Mouse (Mus musculus): ENCODE results near the gene Pemt.

Pemt gene

DNA sequence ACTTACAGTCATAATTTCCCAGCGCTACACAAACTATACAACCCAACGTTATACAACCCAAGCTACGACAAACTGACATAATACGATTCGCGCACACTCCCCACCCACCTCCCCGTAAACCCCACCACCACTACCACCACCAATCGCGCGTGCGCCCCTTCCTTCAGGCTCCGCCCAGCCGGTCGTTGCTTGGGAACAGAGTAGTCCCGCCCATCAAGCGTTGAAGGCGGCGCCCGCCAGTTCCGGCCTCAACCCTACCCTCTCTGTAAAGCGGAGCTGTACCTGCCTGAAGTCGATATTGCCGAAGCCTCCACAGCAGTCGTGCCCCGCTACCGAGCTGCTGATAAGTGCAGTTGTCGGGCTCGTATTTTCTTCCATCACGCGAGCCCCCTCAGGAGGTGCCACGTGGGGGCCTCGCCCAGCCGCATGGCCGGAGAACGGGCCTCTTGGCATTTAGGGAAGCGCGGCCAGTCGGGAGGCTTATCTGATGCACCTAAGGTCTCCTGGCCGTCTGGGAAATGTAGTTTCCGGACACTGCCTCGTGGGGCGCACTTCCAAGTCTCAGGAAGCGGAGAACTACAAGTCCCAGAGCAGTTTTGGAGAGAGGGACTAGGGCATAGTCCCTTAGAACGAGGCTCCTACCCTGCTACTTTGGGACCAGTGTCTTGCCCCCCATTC, at the start of gene Pemt:
Gene Pemt (minus strand): TSS at position 432 of the 678 bp plus-strand sequence.
- ChIA-PET CTCF (interaction anchor here in 2 of 4 experiments (0.6 to 1.3 kb wide), 7 partner anchors 10 to 246 kb away, joined by 3 to 11 read pairs (median 5); partner anchors contain the start of gene Rasd1 (in 1 of the 2)), POLR2A (interaction anchor here in 3 of 4 experiments (0.6 to 1.7 kb wide), 17 partner anchors 10 to 1045 kb away, joined by 3 to 7 read pairs (median 4); partner anchors contain the start of genes Cops3 (in 1 of the 3), Llgl1 (in 1 of the 3), Nt5m (in 1 of the 3) and Rasd1 (in 1 of the 3))

DNA sequence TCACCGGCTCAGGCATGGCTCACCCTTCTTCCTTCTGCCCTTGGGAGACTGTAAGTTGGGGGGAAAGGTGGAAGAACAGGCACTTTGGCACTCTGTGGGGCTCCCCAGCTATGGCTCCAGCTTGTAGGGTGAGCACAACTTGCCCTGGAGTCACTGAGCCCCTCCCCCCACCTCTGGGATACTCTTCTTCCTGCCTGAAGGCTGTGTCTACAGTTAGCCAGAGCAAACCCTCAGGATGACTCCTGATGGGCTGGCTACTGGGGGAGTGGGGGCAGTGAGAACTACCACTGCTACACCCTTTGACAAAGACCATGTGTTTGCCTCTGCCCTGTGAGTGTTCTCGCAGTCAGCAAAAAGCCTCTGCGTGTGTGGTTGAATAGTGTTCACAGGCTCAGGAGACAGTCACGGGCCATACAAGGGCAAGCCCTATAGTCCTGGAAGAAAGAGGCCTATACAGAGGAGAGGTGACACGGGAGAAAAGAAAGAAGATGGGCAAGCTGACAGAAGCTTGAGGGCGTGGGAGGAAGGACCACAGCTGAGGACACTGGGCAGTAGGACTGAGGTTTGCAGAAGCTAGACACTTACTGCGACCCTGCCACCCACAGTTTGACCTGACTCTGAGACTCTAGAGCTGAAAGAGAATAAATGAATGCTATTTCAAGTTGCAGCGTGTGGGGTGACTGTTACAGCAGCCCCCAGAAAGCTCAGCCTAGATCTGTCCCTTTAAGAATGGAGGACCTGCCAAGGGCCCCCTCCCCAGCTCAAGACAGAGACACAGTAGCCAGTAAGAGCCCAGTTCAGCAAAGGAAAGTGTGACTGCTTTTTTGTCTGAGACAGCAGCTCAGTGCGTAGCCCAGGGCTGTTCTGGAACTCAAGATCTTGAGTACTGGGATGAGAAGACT, 48.9 kb upstream of the Pemt start:
- POLR2A ChIA-PET, result interaction anchor here in 2 of 4 experiments (1.3 to 2.6 kb wide), 2 partner anchors 10 to 19 kb away, joined by 5 to 7 read pairs; partner anchors contain the start of gene Rai1 (in 1 of the 2)
- CTCF ChIA-PET, result interaction anchor here in 1 of 4 experiments (0.7 kb wide), 1 partner anchor 105 kb away, joined by 4 read pairs; no protein-coding TSS in a partner anchor

DNA sequence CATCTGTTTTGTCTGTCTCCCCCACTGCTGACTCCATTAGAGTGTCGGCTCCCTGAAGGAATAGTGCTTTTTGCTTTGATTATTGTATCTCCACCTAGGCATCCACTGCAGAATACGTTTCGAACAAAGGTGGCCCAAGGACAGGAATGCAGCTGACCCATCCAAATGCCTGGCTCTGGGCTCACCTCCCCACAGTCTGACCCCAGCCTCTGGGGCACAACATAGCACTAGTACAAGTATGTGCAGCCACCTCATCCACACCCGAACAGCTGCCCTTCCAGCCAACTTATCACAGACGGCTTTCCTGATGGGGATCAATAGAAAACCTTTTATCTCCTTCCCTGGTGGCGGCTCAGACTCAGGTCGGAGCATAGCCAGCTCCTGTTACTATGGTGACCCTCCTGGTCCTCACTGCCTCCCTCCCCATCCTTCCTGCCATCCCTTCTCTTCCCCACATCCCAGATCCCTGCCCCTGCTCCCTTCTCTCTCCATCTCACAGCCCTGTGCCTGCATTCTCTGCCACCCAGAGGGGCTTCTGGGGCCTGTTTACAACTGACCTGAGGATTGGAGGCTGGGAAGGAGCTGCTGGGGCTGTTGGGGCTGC, 47.8 kb upstream of the Pemt start:
- CTCF ChIA-PET, result interaction anchor here in 2 of 4 experiments (0.6 to 2.0 kb wide), 2 partner anchors 195 to 315 kb away, joined by 3 to 5 read pairs; no protein-coding TSS in a partner anchor
- POLR2A ChIA-PET, result interaction anchor here in 2 of 4 experiments (1.2 to 2.6 kb wide), 3 partner anchors 11 to 21 kb away, joined by 3 to 7 read pairs (median 5); partner anchors contain the start of gene Rai1 (in 1 of the 2)

DNA sequence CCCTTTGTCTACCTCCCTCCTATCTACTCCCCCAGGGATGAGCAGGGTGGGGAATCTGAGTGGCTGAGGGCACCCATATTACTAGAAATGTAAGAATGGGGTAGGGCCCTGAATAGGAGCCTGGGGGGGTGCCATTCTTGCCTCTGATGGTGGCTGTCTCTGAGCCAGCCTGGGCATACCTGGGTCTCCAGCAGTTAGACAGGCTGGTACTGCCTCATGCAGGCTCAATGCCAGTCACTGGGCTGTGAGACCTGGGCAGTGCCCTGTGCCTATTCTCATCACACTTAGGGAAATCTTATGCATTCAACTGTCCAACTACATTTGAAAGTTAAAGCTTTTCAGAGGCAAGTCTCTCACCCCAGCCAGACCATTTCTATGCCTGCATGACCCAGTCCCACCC, 46.9 kb upstream of the Pemt start:
- ChIA-PET POLR2A (interaction anchor here in 2 of 4 experiments (0.6 to 2.6 kb wide), 5 partner anchors 9 to 243 kb away, joined by 3 to 7 read pairs (median 3); partner anchors contain the start of gene Rai1 (in 2 of the 2)), CTCF (interaction anchor here in 3 of 4 experiments (0.6 to 2.0 kb wide), 4 partner anchors 16 to 315 kb away, joined by 3 to 5 read pairs (median 4); no protein-coding TSS in a partner anchor)

DNA sequence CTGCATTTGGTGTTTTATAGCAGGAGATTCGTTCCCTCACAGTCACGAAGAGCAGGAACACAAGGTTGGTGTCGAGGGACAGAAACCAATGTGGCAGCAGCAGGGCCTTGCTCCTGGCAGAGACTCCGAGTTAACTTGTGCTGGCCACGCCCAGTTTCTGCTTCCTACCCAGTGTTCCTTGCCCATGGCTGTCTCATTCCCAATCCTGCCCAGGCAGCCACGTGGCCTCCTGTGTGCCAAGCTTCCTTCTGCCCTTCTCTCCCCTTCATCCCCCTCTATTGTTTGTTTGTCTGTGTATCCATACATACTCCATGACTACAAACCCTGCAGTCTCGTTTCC, 45.1 kb upstream of the Pemt start:
- POLR2A ChIA-PET, result interaction anchor here in 2 of 4 experiments (1.1 to 2.0 kb wide), 2 partner anchors 9 to 14 kb away, joined by 4 read pairs; partner anchors contain the start of gene Rai1 (in 1 of the 2)
- CTCF ChIA-PET, result no interaction called here

DNA sequence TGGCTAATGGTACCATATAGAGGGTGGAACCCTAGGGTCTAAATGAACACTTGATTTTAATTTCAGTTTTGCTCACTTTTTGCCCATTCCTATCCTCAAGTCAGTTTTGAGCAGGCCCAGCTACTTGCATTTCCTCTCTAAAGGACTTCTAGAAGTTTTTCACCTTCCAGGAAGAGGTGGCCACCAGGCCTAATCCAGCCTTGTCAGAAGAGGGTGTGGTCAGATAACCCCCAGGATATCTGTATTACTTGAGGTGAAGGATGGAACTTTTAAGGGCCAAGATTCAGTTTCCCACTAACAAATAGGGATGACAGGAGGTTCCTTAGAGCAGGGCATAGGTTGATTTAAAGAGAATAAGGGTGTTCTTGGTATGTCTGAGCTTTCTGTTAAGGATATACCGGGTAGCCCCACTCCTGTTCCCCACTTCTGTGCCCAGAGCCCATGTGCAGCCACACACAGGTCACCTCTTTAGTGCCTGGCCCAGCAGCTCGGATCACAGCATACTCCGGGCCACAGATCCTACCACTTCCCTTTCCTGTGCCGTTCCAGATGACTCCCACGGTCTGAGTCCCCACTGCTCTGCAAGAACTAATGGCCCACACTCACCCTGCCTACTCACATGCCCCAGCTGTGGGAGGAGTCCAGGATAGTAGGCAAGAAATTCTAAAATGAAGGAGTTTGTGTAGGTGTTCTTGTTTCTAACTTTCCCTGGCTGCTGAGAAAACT, 44.6 kb upstream of the Pemt start:
- POLR2A ChIA-PET, result interaction anchor here in 2 of 4 experiments (1.0 to 2.0 kb wide), 4 partner anchors 9 to 353 kb away, joined by 3 to 4 read pairs (median 4); partner anchors contain the start of gene Rai1 (in 1 of the 2)
- CTCF ChIA-PET, result interaction anchor here in 2 of 4 experiments (0.6 to 0.7 kb wide), 3 partner anchors 14 to 227 kb away, joined by 3 to 5 read pairs (median 3); no protein-coding TSS in a partner anchor

DNA sequence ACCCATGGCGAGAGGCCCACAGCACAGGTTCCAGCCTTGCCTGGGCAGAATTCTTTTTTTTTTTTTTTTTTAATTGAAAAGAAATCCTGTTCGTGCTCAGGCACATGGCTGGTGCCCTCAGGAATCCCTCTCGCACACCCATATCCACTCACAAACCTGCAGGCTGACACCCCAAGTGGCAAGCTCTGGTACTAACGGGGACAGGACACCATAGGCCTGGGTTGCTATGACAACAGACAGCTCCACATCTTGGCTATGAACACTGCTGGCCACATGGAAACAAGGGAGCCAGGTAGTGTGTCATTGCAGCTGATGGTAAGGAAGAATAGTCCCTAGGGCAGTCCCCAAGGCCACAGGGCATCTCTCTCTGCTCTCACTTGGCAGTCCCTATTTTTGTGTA, 42.7 kb upstream of the Pemt start:
- POLR2A ChIA-PET, result interaction anchor here in 3 of 4 experiments (0.6 to 1.5 kb wide), 23 partner anchors 8 to 713 kb away, joined by 3 to 11 read pairs (median 4); partner anchors contain the start of genes Gid4 (in 1 of the 3) and Rasd1 (in 1 of the 3)

DNA sequence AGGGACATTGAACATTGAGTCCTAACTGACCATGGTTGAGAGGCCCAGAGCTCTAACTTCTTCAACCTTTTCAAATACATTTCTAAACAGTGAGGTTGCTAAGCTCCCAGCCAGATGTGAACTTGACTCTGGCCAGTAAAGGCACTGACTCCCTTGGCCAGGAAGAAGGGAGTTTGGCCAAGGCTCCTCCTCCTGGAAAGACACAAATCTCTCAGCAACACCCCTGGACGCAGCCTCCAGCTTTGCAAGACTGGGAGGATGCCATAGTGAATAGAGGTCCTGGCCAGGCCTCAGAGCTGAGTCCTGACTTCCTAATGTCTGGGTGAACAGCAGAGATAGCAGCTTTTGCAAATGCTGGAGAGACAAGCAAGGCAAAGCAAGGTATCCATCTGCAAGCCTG, 40.4 kb upstream of the Pemt start:
- ChIA-PET POLR2A (interaction anchor here in 2 of 4 experiments (0.6 to 1.1 kb wide), 2 partner anchors 14 to 133 kb away, joined by 3 to 4 read pairs; no protein-coding TSS in a partner anchor), CTCF (interaction anchor here in 2 of 4 experiments (1.4 to 4.3 kb wide), 2 partner anchors 108 to 206 kb away, joined by 4 to 14 read pairs; no protein-coding TSS in a partner anchor)

More for the DNA sequence above, 42.7 kb upstream of the Pemt start:
- CTCF ChIA-PET, result interaction anchor here (0.6 to 2.1 kb wide), 28 partner anchors 12 to 791 kb away, joined by 3 to 10 read pairs (median 4); partner anchors contain the start of gene Rai1 (in 1 of the 4)

DNA sequence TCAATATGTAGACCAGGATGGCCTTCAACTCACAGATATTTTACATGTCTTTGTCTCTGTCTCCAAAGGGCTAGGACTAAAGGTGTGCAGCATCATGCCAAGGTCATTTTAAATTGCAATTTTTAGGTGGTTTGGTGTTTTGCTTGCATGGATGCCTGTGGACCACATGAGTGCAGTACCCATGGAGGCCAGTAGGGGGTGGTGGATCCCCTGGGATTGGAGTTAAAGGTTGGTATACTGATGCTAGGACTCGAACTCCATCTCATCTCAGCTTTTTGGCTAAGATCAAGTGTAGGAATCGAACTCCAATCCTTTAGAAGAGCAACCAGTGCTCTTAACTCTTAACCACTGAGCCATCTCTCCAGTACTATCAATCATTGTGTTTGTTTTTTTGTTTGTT, 38.3 kb upstream of the Pemt start:
- ChIA-PET CTCF (interaction anchor here (0.5 to 4.3 kb wide), 10 partner anchors 12 to 722 kb away, joined by 3 to 14 read pairs (median 4); no protein-coding TSS in a partner anchor), POLR2A (interaction anchor here in 1 of 4 experiments (0.8 kb wide), 1 partner anchor 107 kb away, joined by 3 read pairs; no protein-coding TSS in a partner anchor)

DNA sequence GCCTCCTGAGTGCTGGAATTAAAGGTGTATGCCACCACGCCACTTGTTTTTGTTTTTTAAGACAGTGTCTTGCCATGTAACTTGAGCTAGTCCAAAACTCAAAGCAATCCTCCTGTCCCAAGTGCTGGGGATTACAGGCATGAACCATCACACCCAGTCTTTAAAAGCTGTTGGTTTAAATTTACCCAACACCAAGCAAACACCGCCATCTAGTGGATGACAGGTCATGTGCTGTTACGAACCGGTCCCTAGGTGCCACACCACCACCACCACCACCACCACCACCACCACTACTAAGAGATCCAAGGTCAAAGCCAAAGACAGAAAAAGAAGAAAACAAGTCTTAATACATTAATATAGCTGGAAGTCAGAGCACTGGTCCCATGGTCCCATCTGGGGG, 30.5 kb upstream of the Pemt start:
- CTCF ChIA-PET, result interaction anchor here (0.5 to 2.1 kb wide), 65 partner anchors 9 to 1919 kb away, joined by 3 to 14 read pairs (median 3); no protein-coding TSS in a partner anchor
- POLR2A ChIA-PET, result interaction anchor here in 3 of 4 experiments (0.6 to 1.5 kb wide), 7 partner anchors 63 to 263 kb away, joined by 3 to 6 read pairs (median 3); no protein-coding TSS in a partner anchor

DNA sequence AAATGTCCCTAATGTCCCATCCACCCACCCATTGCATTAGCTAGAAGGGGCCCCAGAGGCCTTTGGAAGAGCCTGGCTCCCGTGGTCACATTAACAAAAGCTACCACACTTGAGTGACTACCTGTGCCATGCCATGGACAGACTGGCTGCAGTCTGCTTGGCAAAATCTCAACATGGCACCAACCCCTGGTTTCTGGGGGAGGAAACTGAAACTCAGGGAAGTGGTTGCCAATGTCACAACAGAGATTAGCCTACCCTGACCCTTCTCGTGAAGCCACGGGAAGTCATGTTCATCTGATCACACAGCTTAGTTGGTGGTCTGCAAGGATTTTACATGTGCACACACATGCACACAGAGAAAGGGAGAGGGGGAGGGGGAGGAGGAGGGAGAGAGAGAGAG, 29.9 kb upstream of the Pemt start:
- POLR2A ChIA-PET, result interaction anchor here in 2 of 4 experiments (0.6 to 1.5 kb wide), 5 partner anchors 64 to 262 kb away, joined by 3 to 4 read pairs (median 3); no protein-coding TSS in a partner anchor
- CTCF ChIA-PET, result interaction anchor here (0.5 to 2.1 kb wide), 49 partner anchors 8 to 774 kb away, joined by 3 to 9 read pairs (median 3); partner anchors contain the start of gene Rasd1 (in 1 of the 4)

DNA sequence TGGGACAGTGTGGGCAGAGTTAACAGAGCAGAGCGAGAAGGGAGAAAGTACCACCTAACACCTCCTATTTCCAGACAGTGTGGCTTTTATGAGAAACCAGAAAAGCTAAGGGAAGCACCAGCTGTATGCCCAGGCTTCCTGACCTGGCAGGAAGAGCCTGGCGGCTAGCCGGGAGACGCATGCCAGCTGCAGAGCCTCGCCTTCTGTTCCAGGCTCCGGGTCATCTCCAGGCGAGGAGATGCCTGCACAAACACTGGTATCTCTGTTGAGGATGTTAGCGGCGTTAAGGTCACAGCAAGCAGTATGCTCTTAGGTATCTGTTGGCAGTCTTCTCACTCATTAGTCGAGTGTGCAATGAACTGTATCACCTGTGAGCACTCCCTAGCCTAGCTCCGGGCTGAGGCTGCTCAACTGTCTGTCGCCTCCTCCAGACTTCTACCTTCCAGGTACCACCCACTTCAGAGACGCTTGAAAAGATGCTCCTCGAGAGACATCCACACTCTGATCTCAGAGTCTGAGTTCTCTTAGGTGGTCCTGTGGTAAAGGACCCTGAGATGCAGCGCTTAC, 27.7 kb upstream of the Pemt start:
- CTCF ChIA-PET, result interaction anchor here in 1 of 4 experiments (1.2 kb wide), 1 partner anchor 548 kb away, joined by 3 read pairs; the partner anchor contains the start of gene Zkscan17

DNA sequence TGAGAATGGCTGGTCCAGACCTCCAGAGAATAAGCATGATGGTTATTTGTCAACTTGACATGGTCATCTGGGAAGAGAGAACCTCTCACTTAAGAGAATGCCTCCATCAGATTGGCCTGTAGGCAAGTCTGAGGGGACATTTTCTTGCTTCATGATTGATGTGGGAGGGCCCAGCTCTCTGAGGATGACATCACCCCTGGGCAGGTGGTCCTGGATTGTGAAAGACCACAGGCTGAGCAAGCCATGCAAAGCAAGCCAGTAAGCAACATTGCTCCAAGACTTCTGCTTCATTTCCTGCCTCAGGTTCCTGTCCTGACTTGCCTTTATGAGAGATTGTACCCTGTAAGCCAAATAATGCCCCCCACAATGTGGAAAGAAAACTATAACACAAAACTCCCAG, 26.8 kb upstream of the Pemt start:
- POLR2A ChIA-PET, result no interaction called here
- CTCF ChIA-PET, result interaction anchor here in 1 of 4 experiments (0.5 kb wide), 1 partner anchor 128 kb away, joined by 3 read pairs; no protein-coding TSS in a partner anchor

More for the DNA sequence above, 27.7 kb upstream of the Pemt start:
- POLR2A ChIA-PET, result no interaction called here

DNA sequence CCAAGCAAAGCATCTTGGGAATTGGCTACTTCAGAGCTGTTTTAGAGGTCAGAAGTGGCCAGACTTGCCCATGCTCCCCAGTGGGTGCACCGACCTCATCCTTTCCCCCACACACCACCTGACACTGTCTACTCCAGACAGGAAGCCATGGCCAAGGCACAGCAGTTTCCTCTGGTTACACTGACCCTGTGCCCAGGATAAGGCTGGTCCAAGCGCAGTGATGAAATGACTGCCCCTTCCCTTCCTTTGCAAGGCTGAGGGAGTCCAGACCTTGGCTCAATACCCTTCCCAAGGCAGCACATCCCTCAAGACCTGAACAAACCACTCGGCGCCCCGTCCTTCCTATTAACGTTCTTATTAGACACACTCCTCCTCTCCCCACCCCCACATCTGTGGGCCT, 24.9 kb upstream of the Pemt start:
- ChIA-PET CTCF (interaction anchor here in 3 of 4 experiments (0.6 to 2.1 kb wide), 18 partner anchors 13 to 416 kb away, joined by 3 to 11 read pairs (median 3); partner anchors contain the start of gene Pemt (in 1 of the 3)), POLR2A (interaction anchor here in 1 of 4 experiments (0.5 to 1.1 kb wide), 4 partner anchors 12 to 222 kb away, joined by 3 read pairs; no protein-coding TSS in a partner anchor)

DNA sequence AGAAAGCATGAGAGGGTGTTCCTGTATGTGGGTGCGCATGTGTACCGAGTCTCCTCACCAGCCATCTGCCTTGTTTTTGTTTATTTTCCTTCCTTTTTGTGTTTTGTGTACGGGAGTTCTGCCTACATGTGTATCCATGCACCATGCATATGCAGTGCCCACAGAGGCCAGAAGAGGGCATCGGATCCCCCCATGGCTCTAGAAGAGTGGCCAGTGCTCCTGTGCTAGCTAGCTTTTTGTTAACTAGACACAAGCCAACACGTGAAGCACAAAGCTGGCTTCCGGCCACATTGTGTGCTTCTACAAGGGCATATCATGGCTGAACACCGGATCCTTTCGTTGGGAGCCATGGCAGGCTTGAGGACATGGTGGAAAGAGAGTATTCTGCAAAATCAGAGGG, 24.3 kb upstream of the Pemt start:
- ChIA-PET CTCF (interaction anchor here (0.6 to 2.1 kb wide), 18 partner anchors 12 to 596 kb away, joined by 3 to 11 read pairs (median 3); partner anchors contain the start of gene Pemt (in 1 of the 4)), POLR2A (interaction anchor here in 2 of 4 experiments (0.8 to 1.1 kb wide), 2 partner anchors 105 to 302 kb away, joined by 3 read pairs; no protein-coding TSS in a partner anchor)

DNA sequence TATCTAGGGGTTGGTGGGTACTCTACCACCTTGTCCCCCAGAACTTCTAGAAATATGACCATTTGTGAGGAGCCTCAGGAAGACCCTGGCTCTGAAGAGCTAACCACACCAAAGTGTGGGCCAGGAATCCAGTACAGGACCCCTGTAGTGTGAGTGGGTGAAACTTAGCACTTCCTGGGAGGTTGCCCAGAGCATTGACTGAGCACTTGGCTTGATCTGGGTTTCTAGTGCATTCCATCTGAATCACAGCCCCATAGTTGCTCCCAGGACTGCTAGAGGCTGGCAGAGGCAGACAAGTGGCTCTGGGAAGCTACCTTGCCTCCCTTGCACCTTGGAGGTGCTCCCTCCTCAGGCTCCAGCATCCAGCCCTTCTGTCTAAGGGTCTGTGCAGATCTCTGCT, 22.3 kb upstream of the Pemt start:
- ChIA-PET POLR2A (no interaction called here), CTCF (interaction anchor here in 2 of 4 experiments (0.8 to 1.5 kb wide), 4 partner anchors 8 to 221 kb away, joined by 3 to 4 read pairs (median 3); no protein-coding TSS in a partner anchor)
